Mouse (Mus musculus) neural tube, embryonic 14.5 days (tissue): ENCODE measurements at regions not wholly inside any gene's neighbourhood (a gene's known extent, or its start where the extent isn't known, plus 50 kb on each side); places are given as distances from the start of the nearest gene placed in this dataset.

ENCODE experiments used
- ATAC-seq: fragments of 200-750 bp; cut with Nextera tagmentation; 2 replicates; pipeline ENCODE4 v1.8.0; 2017; ENCODE audit warnings: low read depth, mild to moderate bottlenecking, moderate TSS enrichment, moderate library complexity
- H3K27ac ChIP-seq: fragments of 300-500 bp; sonication (generic); 2 replicates; pipeline ENCODE4 v1.5.1; 2014; ENCODE audit warnings: low read depth, mild to moderate bottlenecking, control low read depth, low read length, moderate library complexity, mixed read lengths
- H3K27me3 ChIP-seq: fragments of 300-500 bp; sonication (generic); 2 replicates; pipeline ENCODE4 v1.6.1; 2014; ENCODE audit warnings: low read length; ENCODE audit not compliant: control insufficient read depth, insufficient read depth
- H3K36me3 ChIP-seq: fragments of 300-500 bp; sonication (generic); 2 replicates; pipeline ENCODE4 v1.6.1; 2014; ENCODE audit warnings: low read length, mixed read lengths; ENCODE audit not compliant: control insufficient read depth, insufficient read depth
- H3K4me1 ChIP-seq: fragments of 300-500 bp; sonication (generic); 2 replicates; pipeline ENCODE4 v1.6.1; 2014; ENCODE audit warnings: low read length; ENCODE audit not compliant: control insufficient read depth, insufficient read depth
- H3K4me2 ChIP-seq: fragments of 300-500 bp; sonication (generic); 2 replicates; pipeline ENCODE4 v1.6.1; 2014; ENCODE audit warnings: mild to moderate bottlenecking, low read depth, low read length, control low read depth
- H3K4me3 ChIP-seq: fragments of 300-500 bp; sonication (generic); 2 replicates; pipeline ENCODE4 v1.5.1; 2014; ENCODE audit warnings: low read depth, low read length, control low read depth, mixed read lengths
- H3K9ac ChIP-seq: fragments of 300-500 bp; sonication (generic); replicated peaks from 2 replicates; pipeline ENCODE4 v1.6.1; 2014; ENCODE audit warnings: low read depth, mild to moderate bottlenecking, control low read depth, low read length, mixed read lengths
- H3K9me3 ChIP-seq: fragments of 300-500 bp; sonication (generic); 2 replicates; pipeline ENCODE4 v1.6.1; 2016; ENCODE audit warnings: low read length; ENCODE audit not compliant: control insufficient read depth
- WGBS: fragments of 180-500 bp; shearing (Covaris S2); extraction: QIAGEN DNeasy Blood & Tissue Kit; methylation state at CpG from one replicate; pipeline ENCODE4 v1.1.7; 2014; 5-methylcytosine and 5-hydroxymethylcytosine counted together

GRCm38 (mm10) chr10:99533468-99533867 lies 226.0 kb downstream of the Csl start:
- H3K36me3 ChIP-seq = no peaks in the 10 kb centered on the region
- H3K9ac ChIP-seq = no peak overlapping the region
- no peaks in the 10 kb centered on the region for H3K4me1 ChIP-seq
- H3K27me3 ChIP-seq = no peaks in the 10 kb centered on the region
- H3K27ac ChIP-seq = no peak overlapping the region
- H3K9me3 ChIP-seq = no peaks in the 10 kb centered on the region
- no peak for ATAC-seq
- no peak overlapping the region for H3K4me2 ChIP-seq
- H3K4me3 ChIP-seq = no peak overlapping the region
- 77% methylated on average over 4 of the region's 4 CpGs for WGBS

DNA sequence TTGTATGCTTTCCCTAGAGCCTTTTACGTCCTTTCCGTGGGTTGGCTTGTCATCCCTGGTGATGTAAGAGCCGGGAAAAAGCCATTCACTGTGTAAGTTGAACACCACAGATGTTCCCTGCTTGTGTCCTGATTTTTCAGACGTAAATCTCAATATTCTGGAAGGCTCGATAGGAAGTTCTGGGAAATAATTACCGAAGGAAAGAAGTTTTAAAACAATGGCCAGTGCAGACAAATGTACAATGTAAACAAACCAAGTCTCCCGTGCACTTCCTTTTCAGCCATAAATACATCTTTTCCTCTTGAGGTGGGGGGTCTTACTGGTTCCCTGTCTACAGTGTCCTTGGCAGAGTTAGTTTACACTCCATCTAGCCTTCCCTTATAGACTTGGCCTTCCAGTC lies 225.2 kb downstream of the Csl start:
- 38% methylated on average over 7 of the region's 7 CpGs for WGBS
- Histone ChIP-seq H3K4me1 (no peaks in the 10 kb centered on the region), H3K27ac (no peak overlapping the region), H3K4me2 (no peak overlapping the region), H3K4me3 (no peak overlapping the region), H3K27me3 (no peaks in the 10 kb centered on the region), H3K9ac (no peak overlapping the region), H3K36me3 (no peaks in the 10 kb centered on the region), H3K9me3 (no peaks in the 10 kb centered on the region)
- ATAC-seq = no peak

DNA sequence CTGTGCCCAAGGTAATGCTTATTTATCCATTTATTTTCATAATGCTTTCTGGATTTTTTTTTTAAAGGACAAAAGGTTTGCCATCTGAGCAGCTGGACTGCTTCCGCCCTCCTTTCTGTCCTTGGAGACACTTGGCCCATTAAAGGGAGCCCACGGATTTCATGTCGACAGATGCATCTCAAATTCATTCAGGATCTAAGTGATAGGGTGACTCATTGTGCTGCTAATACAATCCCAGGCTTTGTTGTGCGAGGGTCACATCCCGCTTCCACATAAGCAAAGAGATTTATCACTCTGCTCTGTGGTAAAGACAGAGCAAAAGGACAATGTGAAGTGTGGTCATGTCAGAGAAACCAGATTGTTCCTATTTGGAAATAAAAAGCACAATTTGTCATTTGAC lies 220.8 kb downstream of the Csl start:
- Histone ChIP-seq H3K27ac (no peak overlapping the region), H3K4me1 (no peaks in the 10 kb centered on the region), H3K9me3 (no peaks in the 10 kb centered on the region), H3K4me2 (no peak overlapping the region), H3K27me3 (no peaks in the 10 kb centered on the region), H3K9ac (no peak overlapping the region), H3K4me3 (no peak overlapping the region), H3K36me3 (no peaks in the 10 kb centered on the region)
- ATAC-seq = no peak
- 18% methylated on average over 5 of the region's 5 CpGs for WGBS

- Histone ChIP-seq H3K9ac (no peak overlapping the region), H3K4me3 (no peak overlapping the region), H3K4me1 (no peaks in the 10 kb centered on the region), H3K4me2 (no peak overlapping the region), H3K9me3 (no peaks in the 10 kb centered on the region), H3K36me3 (no peaks in the 10 kb centered on the region), H3K27me3 (no peaks in the 10 kb centered on the region), H3K27ac (no peak overlapping the region)
- no peak for ATAC-seq
- 83% methylated on average over 4 of the region's 4 CpGs for WGBS
Observed at GRCm38 (mm10) chr10:99552373-99552772, 207.1 kb downstream of the Csl start.

DNA sequence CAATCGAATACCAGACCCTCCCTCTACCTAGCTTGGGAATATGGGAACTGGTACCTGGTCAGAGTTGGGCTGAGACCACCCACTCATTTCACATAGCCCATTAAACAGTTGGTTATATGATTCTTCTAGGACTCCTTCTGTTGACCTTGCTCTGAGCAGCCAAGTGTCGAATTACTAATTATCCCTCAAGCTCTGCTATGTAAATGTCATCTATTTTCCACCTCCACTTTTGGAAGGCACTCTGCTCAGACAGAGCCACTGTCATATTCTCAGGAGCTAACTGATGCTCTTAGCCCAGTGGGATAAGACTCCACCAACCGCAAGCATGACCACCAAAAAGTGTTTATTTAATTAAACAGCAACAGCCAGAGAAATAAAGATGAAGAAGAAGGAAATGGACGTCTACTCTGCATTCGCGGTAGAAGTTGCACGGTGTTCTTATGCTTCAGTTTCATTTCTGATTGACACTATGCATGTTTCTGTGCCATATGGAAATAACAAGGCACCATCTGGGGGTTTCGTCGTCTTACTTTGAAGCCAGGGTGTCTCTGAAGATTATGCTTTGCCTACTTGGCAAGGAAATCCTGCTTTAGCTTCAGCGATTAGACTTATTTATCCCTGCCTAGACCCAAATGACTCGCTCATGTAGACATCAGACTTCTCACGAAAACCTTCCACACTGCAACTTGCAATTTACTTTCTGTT lies 206.5 kb downstream of the Csl start:
- 85% methylated on average over 12 of the region's 12 CpGs for WGBS
- ATAC-seq = no peak
- Histone ChIP-seq H3K4me3 (no peak overlapping the region), H3K4me1 (no peaks in the 10 kb centered on the region), H3K9ac (no peak overlapping the region), H3K36me3 (no peaks in the 10 kb centered on the region), H3K9me3 (no peaks in the 10 kb centered on the region), H3K4me2 (no peak overlapping the region), H3K27ac (no peak overlapping the region), H3K27me3 (no peaks in the 10 kb centered on the region)

DNA sequence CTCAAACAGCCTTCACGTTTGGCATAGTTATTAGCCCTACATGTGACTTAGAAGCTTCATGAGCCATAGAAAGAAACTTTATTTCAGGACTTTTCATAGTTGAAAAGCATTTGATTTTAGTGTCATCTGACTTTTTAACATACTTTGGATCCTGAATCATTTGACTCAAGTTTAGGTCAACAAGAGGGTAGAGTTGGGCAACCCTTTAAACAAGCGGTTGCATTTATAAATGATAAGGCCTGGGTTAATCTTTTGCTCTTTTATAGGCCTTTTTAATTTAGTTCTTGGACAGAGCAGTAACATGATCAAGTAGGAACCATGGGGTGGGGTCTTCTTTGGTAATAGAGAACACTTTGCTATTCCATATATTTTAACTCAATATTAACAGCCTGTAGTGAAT lies 204.4 kb downstream of the Csl start:
- no peak for ATAC-seq
- Histone ChIP-seq H3K4me3 (no peak overlapping the region), H3K9ac (no peak overlapping the region), H3K36me3 (no peaks in the 10 kb centered on the region), H3K27me3 (no peaks in the 10 kb centered on the region), H3K27ac (no peak overlapping the region), H3K4me2 (no peak overlapping the region), H3K9me3 (no peaks in the 10 kb centered on the region), H3K4me1 (no peaks in the 10 kb centered on the region)
- WGBS = 91% methylated on average over 2 of the region's 2 CpGs

DNA sequence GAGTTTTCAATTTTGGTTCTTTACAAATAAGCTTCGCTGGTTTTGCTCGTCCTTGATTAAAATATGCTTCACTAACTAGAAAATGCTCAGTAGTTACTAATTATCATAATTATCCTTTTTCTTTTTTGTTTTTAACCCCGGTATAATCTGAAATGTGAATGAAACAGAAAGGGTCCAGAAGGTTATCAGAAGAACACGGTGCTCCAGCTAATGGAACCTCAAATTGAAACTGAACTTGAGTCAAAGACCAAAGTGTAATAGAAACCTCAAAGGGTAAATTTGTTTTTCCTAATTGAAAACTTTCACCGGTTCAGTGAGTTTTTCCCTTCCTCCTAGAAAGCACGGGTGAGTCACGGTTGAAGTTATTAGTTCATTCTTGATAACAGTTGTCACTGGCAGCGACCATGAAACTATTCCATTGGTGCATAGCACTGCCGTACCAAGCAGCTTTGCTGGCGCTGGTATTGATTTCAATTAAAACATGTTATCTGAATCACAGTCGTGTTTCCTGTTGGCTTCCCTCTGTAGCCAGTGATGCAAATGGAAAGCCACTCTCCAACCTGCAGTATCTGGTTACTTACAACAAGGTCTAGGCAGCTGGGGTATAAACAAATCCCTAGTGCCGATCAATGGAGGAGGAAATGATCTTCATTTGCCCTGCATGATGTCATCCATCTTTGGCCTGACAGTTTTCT lies 203.7 kb downstream of the Csl start:
- Histone ChIP-seq H3K27ac (no peak overlapping the region), H3K36me3 (no peaks in the 10 kb centered on the region), H3K4me3 (no peak overlapping the region), H3K27me3 (no peaks in the 10 kb centered on the region), H3K4me2 (no peak overlapping the region), H3K4me1 (no peaks in the 10 kb centered on the region), H3K9ac (no peak overlapping the region), H3K9me3 (no peaks in the 10 kb centered on the region)
- WGBS = 69% methylated on average over 12 of the region's 12 CpGs
- ATAC-seq = peak; percentile 46; the same call in 1 of the 2 replicates

DNA sequence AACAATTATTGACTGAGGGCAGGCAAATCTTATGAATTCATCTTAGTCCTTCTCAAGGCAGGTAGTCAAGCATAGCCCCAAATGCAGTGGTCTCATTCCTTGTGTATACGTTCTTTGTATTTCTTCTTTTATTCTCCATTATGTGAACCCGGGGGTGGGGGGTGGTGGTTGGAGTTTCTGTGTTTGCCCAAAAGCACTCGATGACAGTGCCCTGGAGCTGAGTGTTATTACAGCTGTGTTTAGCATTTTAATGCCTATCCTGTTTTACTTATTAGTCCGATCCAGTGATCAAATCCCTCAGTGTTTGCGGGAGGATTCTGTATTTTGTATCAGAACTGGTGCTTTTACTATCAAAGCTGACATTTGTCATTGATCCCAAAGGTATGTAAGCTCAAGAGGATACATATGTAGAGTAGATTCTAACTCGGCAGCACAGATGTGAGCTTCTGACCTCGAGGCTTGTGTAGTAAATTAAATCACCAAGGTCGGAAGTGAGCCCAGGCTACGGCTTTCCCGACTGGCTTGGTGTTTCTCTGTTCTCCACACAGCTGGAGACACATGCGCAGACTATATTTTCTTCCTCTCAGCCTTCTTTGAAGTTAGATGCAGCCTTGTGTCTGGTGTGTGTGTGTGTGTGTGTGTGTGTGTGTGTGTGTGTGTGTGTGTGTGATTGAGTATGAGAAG lies 203.0 kb downstream of the Csl start:
- Histone ChIP-seq H3K36me3 (no peaks in the 10 kb centered on the region), H3K9ac (no peak overlapping the region), H3K27ac (no peak overlapping the region), H3K9me3 (no peaks in the 10 kb centered on the region), H3K4me3 (no peak overlapping the region), H3K4me2 (no peak overlapping the region), H3K27me3 (no peaks in the 10 kb centered on the region), H3K4me1 (no peaks in the 10 kb centered on the region)
- ATAC-seq = no peak
- 63% methylated on average over 11 of the region's 11 CpGs for WGBS

DNA sequence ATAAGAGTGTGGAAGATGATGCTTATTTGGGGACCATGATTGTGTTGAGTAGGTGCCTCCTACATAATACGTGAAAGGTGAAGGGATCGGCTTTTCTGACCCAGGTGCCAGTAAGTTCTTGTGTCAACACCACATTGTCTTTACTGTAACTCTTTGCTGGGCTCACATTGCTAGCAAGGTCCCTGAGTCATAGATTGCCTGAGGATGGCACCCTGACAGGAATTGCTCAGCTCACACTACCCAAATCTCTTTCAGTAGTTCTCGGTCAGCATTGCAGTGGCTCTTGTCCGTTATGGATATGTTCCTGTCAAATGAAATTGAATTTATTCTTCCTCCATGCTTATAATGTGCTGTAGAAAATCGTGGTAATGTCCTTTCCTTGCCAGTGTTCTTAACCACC lies 200.8 kb downstream of the Csl start:
- no peaks in the 10 kb centered on the region for H3K27me3 ChIP-seq
- no peaks in the 10 kb centered on the region for H3K9me3 ChIP-seq
- WGBS = 81% methylated on average over 5 of the region's 5 CpGs
- H3K9ac ChIP-seq = no peak overlapping the region
- no peak overlapping the region for H3K4me2 ChIP-seq
- no peak for ATAC-seq
- H3K36me3 ChIP-seq = no peaks in the 10 kb centered on the region
- no peak overlapping the region for H3K27ac ChIP-seq
- no peak overlapping the region for H3K4me3 ChIP-seq
- H3K4me1 ChIP-seq = no peaks in the 10 kb centered on the region
